Mouse (Mus musculus) cerebellum, adult 9-11 months (tissue): Measurements from ENCODE around the gene Pigh.

ENCODE experiments used
- DNase-seq: peaks from one replicate; pipeline ENCODE4 v3.0.0; 2022

The Pigh gene

DNA sequence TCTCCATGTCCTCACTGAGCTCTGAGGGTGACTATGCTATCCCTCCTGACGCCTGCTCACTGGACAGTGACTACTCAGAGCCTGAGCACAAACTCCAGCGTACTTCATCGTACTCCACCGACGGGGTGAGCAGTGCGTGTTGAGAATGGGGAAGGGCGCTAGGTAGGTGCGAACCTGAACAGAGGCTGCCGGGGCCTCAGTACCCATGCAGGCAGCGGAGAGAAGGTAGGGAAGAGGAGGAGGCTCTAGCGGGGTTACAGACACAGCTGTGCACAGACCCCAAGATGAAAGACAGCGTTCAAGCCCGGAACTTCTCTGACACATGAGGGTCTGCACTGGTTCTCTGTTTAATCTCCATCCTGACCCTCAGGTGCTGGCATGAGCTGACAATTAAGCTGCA, 25.0 kb downstream of the Pigh start:
- no peak for DNase-seq

DNA sequence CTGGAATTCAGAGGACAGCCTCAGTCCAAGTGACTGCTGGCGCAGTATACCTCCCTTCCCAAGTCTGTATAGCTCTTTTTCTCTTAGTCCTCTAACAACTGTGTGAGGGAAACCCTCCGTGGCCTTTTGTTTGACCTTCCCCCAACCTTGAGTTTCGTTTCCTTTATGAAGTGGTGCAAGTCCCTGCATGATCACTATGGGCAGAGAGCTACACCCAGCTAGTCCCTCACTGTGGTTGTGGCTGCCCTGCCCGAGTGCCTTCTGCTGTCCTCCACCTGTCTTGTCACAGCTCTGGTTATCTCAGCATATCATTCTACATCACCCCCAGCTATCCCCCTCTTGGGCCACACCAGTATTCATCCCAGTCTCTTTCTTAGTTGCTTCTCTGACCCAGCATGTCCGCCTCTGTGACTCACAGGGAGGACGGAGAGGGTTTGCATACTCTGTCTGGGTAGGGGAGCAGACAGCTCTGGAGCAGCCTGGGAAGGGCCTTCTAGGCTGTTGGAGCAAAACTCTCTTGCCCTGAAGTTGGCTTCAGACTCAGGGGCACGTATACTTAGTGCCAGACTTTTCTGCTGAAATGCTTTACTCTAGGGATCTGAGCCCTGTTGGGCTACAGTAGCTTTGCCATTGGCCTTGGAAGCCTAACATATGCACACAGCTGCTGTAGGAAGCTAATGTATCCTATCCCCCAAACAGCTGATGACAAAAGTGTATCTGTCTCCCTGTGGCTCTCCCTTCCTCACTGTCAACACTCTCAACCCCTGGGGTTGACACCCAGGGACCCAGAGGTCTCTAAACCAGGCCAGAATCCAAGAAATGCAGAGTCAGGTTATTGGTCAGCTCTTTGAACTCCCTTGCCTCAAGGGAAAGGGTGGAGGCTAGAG, 28.4 kb downstream of the Pigh start:
- no peak for DNase-seq

DNA sequence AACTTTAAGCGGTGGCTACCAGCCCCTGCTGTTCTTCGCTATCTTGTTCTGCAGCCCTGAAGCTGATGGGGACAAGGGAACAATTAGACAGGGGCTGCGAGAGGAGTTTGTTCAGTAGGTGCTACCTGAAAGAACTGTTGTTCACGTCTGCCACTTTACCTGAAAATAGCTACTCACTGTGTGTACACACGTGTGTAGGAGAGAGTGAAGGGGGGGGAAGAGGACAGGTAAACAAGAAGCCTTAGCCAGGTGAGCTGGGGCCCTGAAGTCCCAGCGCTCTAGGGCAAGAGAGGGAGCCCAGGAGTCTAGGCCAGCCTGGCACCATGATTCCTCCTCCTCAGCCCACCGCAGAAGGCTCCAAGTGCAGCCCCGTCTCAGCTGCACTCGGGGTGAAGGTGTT, 29.3 kb downstream of the Pigh start:
- DNase-seq, result no peak

DNA sequence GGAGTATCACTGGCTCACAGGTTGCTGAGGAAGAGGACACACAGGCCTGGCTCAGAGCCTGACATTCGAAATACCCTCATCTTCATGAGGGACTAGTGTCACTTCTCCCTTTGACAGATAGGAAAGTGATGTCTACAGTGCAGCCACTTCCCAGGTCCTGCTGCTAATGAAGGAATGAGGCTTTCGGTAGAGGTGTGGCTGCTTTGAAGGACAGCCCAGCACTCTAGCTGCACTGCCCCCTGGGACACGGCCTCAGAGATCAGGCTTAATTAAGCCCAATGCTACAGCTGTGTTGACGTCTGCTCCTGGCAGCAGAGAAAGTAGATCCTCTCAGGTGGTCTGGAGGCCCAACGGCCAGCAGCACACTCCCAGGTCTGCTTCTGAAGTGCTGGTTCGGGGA, 29.9 kb downstream of the Pigh start:
- DNase-seq, result no peak

DNA sequence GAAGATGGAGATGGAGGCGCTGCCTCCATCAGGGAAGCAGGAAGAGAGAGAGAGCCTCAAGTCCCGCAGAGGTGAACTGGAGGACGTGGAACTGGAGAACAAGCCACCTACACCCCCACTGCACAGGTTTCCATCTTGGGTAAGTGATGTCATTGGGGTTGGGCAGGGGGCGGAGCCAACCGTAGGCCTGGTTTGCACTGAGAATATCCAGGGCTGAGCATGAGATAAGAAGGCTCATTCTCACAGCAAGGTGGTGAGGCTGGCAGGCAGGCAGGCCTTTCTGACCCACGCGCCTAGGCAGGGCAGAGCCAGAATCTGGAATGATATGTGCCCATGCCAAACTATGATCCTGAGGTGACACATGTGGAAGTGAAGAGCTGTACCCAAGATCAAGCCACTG, 34.2 kb downstream of the Pigh start:
- no peak for DNase-seq

DNA sequence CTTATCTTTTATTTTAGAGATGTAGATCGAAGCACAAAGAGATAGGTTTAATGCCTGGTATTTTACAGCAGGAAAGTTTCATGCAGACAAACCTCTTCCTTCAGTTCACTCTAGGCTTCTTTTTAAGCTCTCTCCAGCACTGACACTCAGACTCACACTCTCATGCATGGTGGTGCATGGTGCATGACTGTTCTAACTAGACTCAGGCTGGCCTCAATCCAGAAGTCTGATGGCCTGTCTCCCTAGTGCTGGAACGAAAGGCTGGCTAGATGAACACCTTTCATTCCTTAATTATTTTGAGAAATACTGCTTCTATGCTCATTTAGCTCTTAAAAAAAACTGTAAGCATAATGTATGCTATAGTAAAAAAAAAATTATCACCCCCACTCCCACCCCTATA, 37.4 kb downstream of the Pigh start:
- no peak for DNase-seq

DNA sequence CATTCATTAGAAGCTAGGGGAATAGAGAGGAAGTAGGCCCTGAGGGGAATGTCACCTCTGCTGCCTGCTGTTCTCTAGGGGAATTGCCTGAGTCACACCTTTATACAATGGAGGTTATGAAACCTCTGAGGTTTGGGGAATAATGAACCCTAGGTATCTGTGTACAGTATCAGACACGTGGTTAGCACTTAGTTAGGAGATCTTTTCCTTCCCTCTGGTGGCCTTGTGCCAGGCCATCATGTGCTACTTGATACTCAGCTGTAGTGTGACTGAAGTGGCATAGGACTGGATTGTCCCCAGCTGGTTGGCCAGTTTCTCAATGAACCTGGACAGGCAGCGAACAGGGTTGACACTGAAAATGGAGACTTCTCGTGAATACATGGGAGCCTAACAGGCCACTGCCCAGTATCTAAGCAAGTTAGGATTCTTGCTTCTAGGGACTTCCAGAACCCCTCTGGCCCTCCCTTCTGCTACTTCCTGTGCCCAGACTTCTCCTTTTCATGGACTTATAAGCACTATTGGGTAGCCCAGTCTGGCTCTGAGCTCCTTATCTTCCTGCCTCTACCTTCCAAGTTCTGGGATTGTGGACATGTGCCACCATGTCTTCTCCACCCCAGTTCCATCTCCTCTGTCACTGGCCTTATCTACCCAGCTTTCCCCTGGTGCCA, 38.8 kb downstream of the Pigh start:
- DNase-seq, result no peak

DNA sequence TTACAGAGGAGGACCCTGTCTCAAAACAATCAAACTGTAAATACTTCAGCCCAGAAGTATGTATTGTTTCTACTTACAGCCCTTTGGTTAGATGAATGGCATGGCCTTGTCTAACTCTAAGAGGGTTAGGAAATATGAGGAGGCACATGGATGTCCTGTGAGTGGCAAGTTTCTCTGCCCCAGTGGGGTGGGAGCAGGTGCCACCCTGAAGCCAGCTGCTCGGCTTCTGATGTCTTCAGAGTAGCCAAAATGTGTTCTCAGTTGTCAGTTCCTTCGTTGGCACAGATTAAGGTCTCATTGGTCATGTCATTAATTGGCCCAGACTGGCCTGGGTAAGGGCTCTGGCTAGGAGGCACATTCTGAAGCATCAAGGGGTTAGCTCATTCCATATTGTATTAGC, 39.6 kb downstream of the Pigh start:
- no peak for DNase-seq

DNA sequence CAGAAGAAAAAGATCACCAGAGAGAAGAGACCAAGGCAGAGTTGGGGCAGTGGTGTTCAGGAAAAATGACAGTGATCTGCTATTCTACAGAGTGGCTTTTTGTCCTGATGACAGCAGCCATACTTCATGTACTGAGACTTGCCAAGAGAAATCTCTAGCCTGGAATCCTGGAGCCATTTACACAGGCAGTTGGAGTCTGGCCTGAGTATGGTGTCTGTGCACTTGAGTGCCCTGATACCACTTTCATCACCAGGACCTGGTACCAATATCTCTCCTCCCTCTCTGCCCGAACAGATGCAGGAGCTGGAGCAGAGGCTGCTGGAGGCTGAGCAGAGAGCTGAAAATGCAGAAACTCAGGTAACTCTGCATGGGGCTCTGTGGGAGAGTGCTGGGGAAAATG, 40.6 kb downstream of the Pigh start:
- no peak for DNase-seq

DNA sequence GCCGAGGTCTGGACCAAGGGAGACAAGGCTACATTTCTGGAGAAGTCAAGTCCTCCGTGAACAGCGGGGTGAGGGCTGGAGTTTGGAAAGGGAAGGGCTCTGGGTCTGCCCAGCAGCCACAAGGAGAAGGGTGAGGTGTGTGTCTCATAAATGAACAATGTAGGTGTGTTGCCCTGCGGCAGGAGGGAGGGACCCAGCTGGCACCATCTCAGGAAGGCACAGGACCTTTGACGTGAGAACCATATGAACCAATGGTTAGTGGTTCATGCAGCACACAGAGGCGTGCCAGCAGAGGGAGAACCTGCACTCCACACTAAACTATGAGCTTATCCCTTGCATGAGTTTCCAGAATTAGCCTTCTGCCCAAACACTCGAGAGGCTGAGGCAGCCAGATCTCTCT, 42.2 kb downstream of the Pigh start:
- DNase-seq, result no peak

DNA sequence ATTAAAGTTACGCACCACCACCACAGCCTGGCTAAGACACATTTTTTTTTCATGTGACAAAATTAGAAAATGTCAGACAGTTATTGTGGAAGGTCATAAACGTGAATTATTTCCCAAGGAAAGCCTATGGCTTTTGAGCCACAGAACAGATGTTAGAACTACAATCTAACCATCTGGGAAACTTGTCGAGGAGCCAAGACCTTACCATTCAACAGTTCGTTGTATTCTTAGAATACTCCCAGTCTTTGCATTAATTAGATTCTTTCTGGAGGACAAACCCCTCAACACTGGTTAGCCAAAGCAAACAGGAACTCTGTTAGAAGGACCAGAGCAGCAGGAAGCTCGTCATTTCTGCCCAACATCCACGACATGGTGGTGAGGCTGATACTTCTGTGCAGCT, 43.3 kb downstream of the Pigh start:
- no peak for DNase-seq

DNA sequence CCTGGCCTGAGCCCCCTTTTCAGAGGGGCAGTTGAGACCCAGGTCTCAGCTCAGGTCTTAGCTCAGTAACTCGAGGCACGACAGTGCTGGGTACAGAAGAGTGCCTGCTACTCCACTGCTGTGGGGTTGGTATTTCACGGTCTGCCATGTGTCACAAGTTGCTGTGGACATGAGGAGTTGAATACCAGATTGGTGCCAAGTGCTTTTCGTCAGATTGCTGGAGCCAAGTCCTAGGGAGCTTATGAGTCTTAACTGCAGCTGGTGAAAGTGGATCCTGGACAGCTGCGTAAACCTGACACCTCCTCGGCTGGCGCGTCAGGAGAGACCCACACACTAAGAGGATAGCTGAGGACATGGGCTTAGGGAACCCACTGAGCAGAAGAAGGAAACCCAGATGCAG, 44.8 kb downstream of the Pigh start:
- no peak for DNase-seq

DNA sequence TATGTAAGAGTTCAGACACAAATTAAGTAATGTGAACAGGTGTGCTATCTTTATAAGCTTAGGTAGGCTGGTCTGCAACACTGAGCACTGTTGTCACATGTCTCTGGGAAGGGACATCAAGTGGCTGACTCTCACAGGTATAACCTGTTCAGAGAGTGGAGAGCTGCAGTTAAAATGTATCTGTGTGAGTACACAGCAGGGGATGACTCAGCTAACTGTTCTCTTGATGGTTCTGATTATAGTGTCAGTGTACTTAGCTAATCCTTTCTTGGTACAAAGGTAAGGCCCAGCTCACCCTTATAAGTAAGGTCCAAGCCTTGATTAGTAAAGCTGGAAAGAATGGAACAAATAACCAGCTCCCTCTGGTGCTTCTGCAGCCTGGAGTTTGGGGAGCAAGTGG, 48.0 kb downstream of the Pigh start:
- DNase-seq, result no peak

DNA sequence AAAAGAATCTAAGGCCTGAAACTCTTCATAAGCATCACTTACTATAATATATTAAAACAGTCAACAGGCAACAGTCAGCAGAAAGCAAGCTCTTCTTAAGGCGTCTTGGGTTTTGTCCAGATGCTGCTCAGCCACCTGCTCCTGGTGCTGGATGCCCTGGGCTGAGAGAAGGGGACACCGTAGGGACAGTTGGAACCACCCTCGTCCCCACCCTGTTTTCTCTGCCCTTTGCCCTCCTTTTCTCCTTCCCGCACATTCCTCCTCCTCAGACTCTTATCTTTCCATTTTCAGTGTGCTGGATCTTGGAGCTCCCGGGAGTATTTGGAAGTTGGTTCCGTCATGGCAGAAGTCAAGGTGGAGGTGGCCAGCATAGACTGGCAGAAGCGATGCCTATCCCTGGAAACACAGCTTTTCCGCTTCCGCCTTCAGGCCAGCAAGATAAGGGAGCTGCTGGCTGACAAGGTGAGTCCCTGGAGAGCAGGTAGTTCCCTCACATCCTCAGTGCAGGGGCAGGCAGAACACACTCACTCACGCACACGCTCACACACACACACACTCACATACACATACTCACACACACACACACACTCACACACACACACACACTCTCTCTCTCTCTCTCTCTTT, 49.1 kb downstream of the Pigh start:
- no peak for DNase-seq

DNA sequence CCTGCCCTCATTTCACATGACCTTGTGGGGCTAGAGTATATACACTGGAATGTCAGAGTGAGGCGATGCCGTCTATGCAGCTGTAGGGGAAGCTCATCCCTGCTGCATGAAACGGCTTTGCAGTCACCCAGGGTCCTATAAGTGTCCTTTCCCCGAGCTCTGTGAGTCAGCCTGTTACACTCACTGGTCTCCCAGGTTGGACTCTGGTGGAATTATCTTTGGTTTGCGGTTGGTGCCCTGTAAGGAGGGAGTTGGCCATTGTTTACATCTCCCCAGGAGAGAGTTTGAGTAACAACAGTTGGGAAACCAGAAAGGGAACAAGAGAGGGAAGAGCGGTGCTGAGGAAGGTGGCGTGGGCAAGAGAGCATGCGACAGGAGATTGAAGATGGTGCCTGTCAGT, 49.7 kb downstream of the Pigh start:
- DNase-seq, result no peak

DNA sequence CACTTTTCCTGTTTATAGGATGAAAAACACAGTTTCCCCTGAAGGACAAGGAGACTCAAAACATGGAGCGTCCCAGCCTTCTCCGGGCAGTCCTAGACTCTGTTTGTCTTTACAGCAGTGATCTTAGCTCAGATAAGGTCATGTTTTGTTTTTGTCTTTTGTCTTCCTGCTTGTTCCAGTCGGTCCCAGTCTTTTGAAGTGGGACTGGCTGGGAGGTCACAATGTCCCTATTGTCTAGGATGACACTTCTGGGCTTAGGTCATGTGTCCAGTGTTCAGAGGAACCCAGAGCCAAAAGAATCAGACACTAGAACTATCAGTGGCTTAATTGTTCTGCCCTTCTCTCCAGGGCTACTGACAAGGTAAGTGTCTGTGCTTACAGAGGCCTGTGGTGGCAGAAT, 54.1 kb downstream of the Pigh start:
- no peak for DNase-seq

DNA sequence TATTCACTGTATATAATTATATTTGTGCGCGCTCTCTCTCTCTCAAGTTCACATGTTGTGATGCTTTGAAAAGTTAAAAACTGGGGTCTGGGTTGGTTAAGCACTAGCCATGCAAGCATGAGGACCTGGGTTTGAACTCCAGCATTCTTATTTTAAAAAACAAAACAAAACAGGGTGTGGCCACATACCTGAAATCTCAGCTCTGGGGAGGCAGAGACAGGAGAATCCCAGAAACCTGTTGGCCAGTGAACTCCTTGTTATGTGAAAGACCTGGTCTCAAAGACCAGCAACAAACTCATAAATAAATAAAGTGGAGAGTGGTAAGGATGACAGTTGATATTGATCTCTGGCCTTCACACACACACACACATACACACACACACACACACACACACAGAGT, 55.1 kb downstream of the Pigh start:
- no peak for DNase-seq
